Mouse (Mus musculus) myocyte (in vitro differentiated cells): Measurements from ENCODE around the gene Abhd14a. TPM values are rescaled to one million over a fixed set of nuclear protein-coding genes. Genes with fewer than 3 reads are reported as not detected.

Experiments used
- H3K27me3 ChIP-seq: one replicate; pipeline ENCODE4 v1.6.1; 2011; ENCODE audit not compliant: control insufficient read depth, insufficient read depth, insufficient read length
- H3K36me3 ChIP-seq: one replicate; pipeline ENCODE4 v1.6.1; 2011; ENCODE audit not compliant: control insufficient read depth, insufficient read depth
- H3K4me2 ChIP-seq: one replicate; pipeline ENCODE4 v1.6.1; 2011; ENCODE audit warnings: low read depth, control low read depth
- H3K4me3 ChIP-seq: one replicate; pipeline ENCODE4 v1.5.1; 2011; ENCODE audit warnings: mild to moderate bottlenecking, control low read depth, moderate library complexity
- H3K79me2 ChIP-seq: one replicate; pipeline ENCODE4 v1.6.1; 2011; ENCODE audit not compliant: control insufficient read depth, insufficient read depth
- H3ac ChIP-seq: one replicate; pipeline ENCODE4 v1.6.1; 2011; ENCODE audit not compliant: control insufficient read depth, insufficient read length
- CEBPB ChIP-seq: IDR thresholded peaks from 2 replicates; pipeline ENCODE4 v1.6.1; 2011; ENCODE audit warnings: mild to moderate bottlenecking, moderate library complexity; ENCODE audit not compliant: poor library complexity, insufficient read depth, severe bottlenecking
- E2F4 ChIP-seq: IDR thresholded peaks from one replicate; pipeline ENCODE4 v1.6.1; 2011; ENCODE audit warnings: mild to moderate bottlenecking, control low read depth, moderate library complexity; ENCODE audit not compliant: insufficient read depth
- MAX ChIP-seq: IDR thresholded peaks from one replicate; pipeline ENCODE4 v1.6.1; 2011; ENCODE audit warnings: low read depth, mild to moderate bottlenecking, control low read depth
- MYOD1 ChIP-seq, 3 experiments: IDR thresholded peaks; one replicate each; pipeline ENCODE4 v1.6.1; 2011; ENCODE audit warnings: control low read depth in 2 of 3, low read depth in 2 of 3, mild to moderate bottlenecking in 2 of 3, moderate library complexity in 1 of 3; ENCODE audit not compliant: insufficient read length in 2 of 3, control insufficient read depth in 1 of 3
- MYOG ChIP-seq, 3 experiments: IDR thresholded peaks; one replicate each; pipeline ENCODE4 v1.6.1; 2011; ENCODE audit warnings: control low read depth in 2 of 3, low read depth in 2 of 3, mild to moderate bottlenecking in 2 of 3; ENCODE audit not compliant: insufficient read length in 2 of 3, control insufficient read depth in 1 of 3, insufficient read depth in 1 of 3
- POLR2A ChIP-seq: IDR thresholded peaks from one replicate; pipeline ENCODE4 v1.6.1; 2011; ENCODE audit warnings: low read depth, mild to moderate bottlenecking, control low read depth, moderate library complexity; ENCODE audit not compliant: insufficient read length
- POLR2AphosphoS2 ChIP-seq: IDR thresholded peaks from one replicate; pipeline ENCODE4 v1.6.1; 2011; ENCODE audit warnings: low read depth, control low read depth; ENCODE audit not compliant: insufficient read length
- REST ChIP-seq: IDR thresholded peaks from one replicate; pipeline ENCODE4 v1.6.1; 2011; ENCODE audit warnings: mild to moderate bottlenecking, control low read depth, moderate library complexity; ENCODE audit not compliant: insufficient read depth, insufficient read length
- SRF ChIP-seq: IDR thresholded peaks from one replicate; pipeline ENCODE4 v1.6.1; 2011; ENCODE audit warnings: low read depth; ENCODE audit not compliant: control insufficient read depth, insufficient read length
- TCF12 ChIP-seq: IDR thresholded peaks from one replicate; pipeline ENCODE4 v1.6.1; 2011; ENCODE audit warnings: mild to moderate bottlenecking, control low read depth; ENCODE audit not compliant: poor library complexity, insufficient read depth, severe bottlenecking
- TCF3 ChIP-seq: IDR thresholded peaks from one replicate; pipeline ENCODE4 v1.6.1; 2011; ENCODE audit warnings: low read depth, control low read depth; ENCODE audit not compliant: insufficient read length
- USF1 ChIP-seq: IDR thresholded peaks from one replicate; pipeline ENCODE4 v1.6.1; 2011; ENCODE audit warnings: low read depth, mild to moderate bottlenecking, control low read depth, moderate library complexity
- polyA plus RNA-seq: library from polyadenylated mRNA; unstranded; fragments of >200 nt; fragmentation: generic; extraction: Trizol; gene quantifications from one replicate; pipeline ENCODE4 v1.2.1, GENCODE M21; 2012; ENCODE audit warnings: missing spikeins

The Abhd14a gene
- polyA plus RNA-seq, 1 experiment, result 19.2 TPM

DNA sequence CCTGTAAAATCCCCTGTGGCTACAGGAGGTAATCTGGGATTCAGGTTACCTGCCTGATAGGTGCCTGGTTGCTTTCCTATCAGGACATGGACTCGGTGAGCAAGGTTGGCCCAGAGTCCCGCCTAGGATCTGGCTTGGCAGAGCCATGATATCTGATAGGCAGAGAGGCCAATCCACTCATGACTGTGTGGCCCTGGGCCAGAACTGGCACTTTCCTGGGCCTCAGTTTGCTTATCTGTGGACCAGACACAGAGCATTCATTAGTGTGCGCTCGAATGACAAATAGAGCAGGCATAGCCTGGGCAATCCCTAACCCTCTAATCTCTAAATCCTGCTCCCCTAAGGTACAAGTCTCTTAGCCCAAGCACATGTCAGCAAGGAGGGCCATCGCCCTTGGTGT lies 45.3 kb downstream of the Abhd14a start:
- Histone ChIP-seq H3K27me3 (no peaks in the 10 kb centered on the region), H3K79me2 (no peaks in the 10 kb centered on the region), H3ac (no peak overlapping the region), H3K36me3 (no peaks in the 10 kb centered on the region), H3K4me3 (no peak overlapping the region), H3K4me2 (peak overlapping the region; percentile 42)
- TF ChIP-seq REST (no peak), MYOG (IDR thresholded peaks at IDR 0.05; ENCODE audit: control insufficient read depth in 1 of 3, insufficient read depth in 1 of 3, insufficient read length in 2 of 3, low read depth in 2 of 3) (no peak), MAX (no peak), E2F4 (no peak), TCF3 (no peak), POLR2AphosphoS2 (no peak), USF1 (no peak), POLR2A (no peak), CEBPB (no peak), MYOD1 (IDR thresholded peaks at IDR 0.05; ENCODE audit: control insufficient read depth in 1 of 3, insufficient read length in 2 of 3, low read depth in 2 of 3) (no peak), TCF12 (no peak), SRF (no peak)

- no peaks in the 10 kb centered on the region for H3K27me3 ChIP-seq
- TF ChIP-seq REST (no peak), POLR2AphosphoS2 (no peak), MYOG (IDR thresholded peaks at IDR 0.05; ENCODE audit: control insufficient read depth in 1 of 3, insufficient read depth in 1 of 3, insufficient read length in 2 of 3, low read depth in 2 of 3) (no peak), MAX (no peak), E2F4 (no peak), MYOD1 (IDR thresholded peaks at IDR 0.05; ENCODE audit: control insufficient read depth in 1 of 3, insufficient read length in 2 of 3, low read depth in 2 of 3) (no peak), USF1 (no peak), CEBPB (no peak), POLR2A (no peak), TCF3 (no peak)
- no peaks in the 10 kb centered on the region for H3K79me2 ChIP-seq
- H3K4me2 ChIP-seq, result no peak overlapping the region
- no peaks in the 10 kb centered on the region for H3K36me3 ChIP-seq
- no peak overlapping the region for H3K4me3 ChIP-seq
- H3ac ChIP-seq, result no peak overlapping the region
These were observed 47.7 kb downstream of the Abhd14a start for GRCm38 (mm10) chr9:106399808-106400207.

DNA sequence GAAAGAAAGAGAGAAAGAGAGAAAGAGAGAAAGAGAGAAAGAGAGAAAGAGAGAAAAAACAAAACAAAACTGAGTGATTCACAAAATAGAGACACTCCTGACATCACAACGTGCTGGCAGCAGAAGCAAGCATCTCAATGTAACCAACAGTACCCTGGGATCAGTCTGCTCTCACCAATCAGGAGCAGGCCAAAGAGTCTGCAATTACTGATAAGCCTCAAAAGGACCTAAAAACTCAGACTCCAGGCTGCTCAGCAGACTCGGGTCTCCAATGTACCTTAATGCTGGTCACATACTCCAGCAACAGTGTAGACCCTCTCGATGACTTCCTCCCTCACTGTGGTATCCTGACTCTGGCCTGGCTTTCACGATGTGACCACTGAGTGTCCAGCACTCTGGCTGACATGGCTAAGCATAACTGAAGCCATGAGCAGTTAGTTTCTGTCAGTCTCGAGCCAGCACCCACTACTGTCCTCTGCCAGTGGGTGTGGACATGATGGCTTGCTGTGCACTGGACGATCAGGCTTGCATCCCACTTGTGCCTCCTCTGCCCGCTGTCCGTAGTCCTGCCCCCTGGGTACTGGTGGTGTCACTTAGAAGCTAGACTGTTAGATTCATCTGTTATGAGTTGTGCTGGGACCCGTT lies 48.7 kb downstream of the Abhd14a start:
- no peak overlapping the region for H3K4me2 ChIP-seq
- H3K36me3 ChIP-seq, result no peaks in the 10 kb centered on the region
- no peak overlapping the region for H3ac ChIP-seq
- no peaks in the 10 kb centered on the region for H3K27me3 ChIP-seq
- no peaks in the 10 kb centered on the region for H3K79me2 ChIP-seq
- TF ChIP-seq POLR2A, result no peak
- no peak for TF ChIP-seq MYOD1 (IDR thresholded peaks at IDR 0.05; ENCODE audit: control insufficient read depth in 1 of 3, insufficient read length in 2 of 3, low read depth in 2 of 3)
- TF ChIP-seq REST, result peak; percentile 45
- H3K4me3 ChIP-seq, result no peak overlapping the region

DNA sequence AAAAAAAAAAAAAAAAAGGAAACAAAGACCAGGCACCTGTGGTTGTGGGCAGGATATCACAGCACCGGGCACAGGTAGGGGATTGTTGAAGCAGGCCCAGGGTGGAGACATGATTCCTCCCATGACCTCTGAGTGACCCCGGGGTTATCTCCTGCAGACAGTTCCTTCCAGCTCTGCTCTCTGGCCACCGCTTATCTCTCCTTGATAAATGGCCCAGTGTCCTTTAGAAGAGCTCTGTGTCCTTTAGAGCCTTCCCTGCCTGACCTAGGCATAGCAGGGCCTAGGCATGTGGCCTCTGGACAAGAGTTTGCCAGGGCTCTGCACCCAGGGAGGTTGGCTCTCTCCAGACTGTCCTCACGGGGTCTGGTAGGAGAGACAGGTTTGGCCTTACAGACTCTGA lies 49.7 kb downstream of the Abhd14a start:
- Histone ChIP-seq H3K36me3 (no peaks in the 10 kb centered on the region), H3K79me2 (no peaks in the 10 kb centered on the region), H3ac (no peak overlapping the region), H3K27me3 (no peaks in the 10 kb centered on the region), H3K4me2 (no peak overlapping the region), H3K4me3 (no peak overlapping the region)
- TF ChIP-seq MAX, result no peak
- TF ChIP-seq MYOG (IDR thresholded peaks at IDR 0.05; ENCODE audit: control insufficient read depth in 1 of 3, insufficient read depth in 1 of 3, insufficient read length in 2 of 3, low read depth in 2 of 3), result no peak
- TF ChIP-seq POLR2AphosphoS2, result no peak
- no peak for TF ChIP-seq E2F4
- no peak for TF ChIP-seq REST
- no peak for TF ChIP-seq SRF
- TF ChIP-seq TCF12, result no peak
- TF ChIP-seq USF1, result no peak
- no peak for TF ChIP-seq POLR2A
- TF ChIP-seq CEBPB, result no peak
- no peak for TF ChIP-seq MYOD1 (IDR thresholded peaks at IDR 0.05; ENCODE audit: control insufficient read depth in 1 of 3, insufficient read length in 2 of 3, low read depth in 2 of 3)

GRCm38 (mm10) chr9:106394649-106395602 lies 52.6 kb downstream of the Abhd14a start:
- Histone ChIP-seq H3K79me2 (no peaks in the 10 kb centered on the region), H3K4me2 (no peak overlapping the region), H3K4me3 (no peak overlapping the region), H3K36me3 (no peaks in the 10 kb centered on the region), H3ac (no peak overlapping the region), H3K27me3 (no peaks in the 10 kb centered on the region)
- TF ChIP-seq MAX (no peak), CEBPB (no peak), TCF12 (no peak), MYOG (IDR thresholded peaks at IDR 0.05; ENCODE audit: control insufficient read depth in 1 of 3, insufficient read depth in 1 of 3, insufficient read length in 2 of 3, low read depth in 2 of 3) (no peak), TCF3 (no peak), POLR2A (no peak), USF1 (no peak)
